Mouse (Mus musculus) CH12.LX (cell line): ENCODE measurements around the gene Setd2. TPM values are rescaled to one million over a fixed set of nuclear protein-coding genes. Genes with fewer than 3 reads are reported as not detected.
A peak's percentile ranks its signal among the peaks of the same experiment; 100 is the strongest.

Experiments used
- DNase-seq: peaks from one replicate; pipeline ENCODE4 v3.0.0-alpha.2; 2013; ENCODE audit errors: extremely low read depth
- H3K27ac ChIP-seq: 2 replicates; pipeline ENCODE4 v1.5.1; 2012; ENCODE audit warnings: low read depth, mild to moderate bottlenecking, control low read depth, moderate library complexity; ENCODE audit not compliant: insufficient read depth
- H3K27me3 ChIP-seq: replicated peaks from 2 replicates; pipeline ENCODE3; 2012; ENCODE audit warnings: inconsistent platforms
- H3K36me3 ChIP-seq, 2 experiments: replicated peaks in 1 of 2; 2 replicates each; pipeline versions ENCODE3 to v1.6.1; 2012; ENCODE audit warnings: inconsistent platforms in 1 of 2, low read length in 1 of 2, mild to moderate bottlenecking in 1 of 2, mixed read lengths in 1 of 2, moderate library complexity in 1 of 2; ENCODE audit not compliant: control insufficient read depth in 1 of 2, insufficient read depth in 1 of 2
- H3K4me1 ChIP-seq, 2 experiments: 2 replicates each; pipeline ENCODE4 v1.6.1; 2012; ENCODE audit warnings: inconsistent platforms in 1 of 2, moderate library complexity in 1 of 2; ENCODE audit not compliant: insufficient read depth in 2 of 2, control insufficient read depth in 1 of 2
- H3K4me2 ChIP-seq: 2 replicates; pipeline ENCODE4 v1.6.1; 2012; ENCODE audit warnings: low read depth, mild to moderate bottlenecking, control low read depth; ENCODE audit not compliant: poor library complexity, insufficient read depth, severe bottlenecking
- H3K4me3 ChIP-seq, 3 experiments: fragments of 150-350 bp in 1 of 3; sonication (generic) in 1 of 3; replicated peaks in 1 of 3; 2 replicates each; pipeline versions ENCODE3 to v1.5.1; 2011 to 2012; ENCODE audit warnings: low read depth in 2 of 3, low read length in 2 of 3, mild to moderate bottlenecking in 2 of 3, moderate library complexity in 2 of 3, control low read depth in 1 of 3, improper control_type of control experiment in 1 of 3, inconsistent platforms in 1 of 3, mixed read lengths in 1 of 3; ENCODE audit not compliant: poor library complexity in 1 of 3
- H3K79me2 ChIP-seq: replicated peaks from 2 replicates; pipeline ENCODE4 v1.6.1; 2012; ENCODE audit warnings: mild to moderate bottlenecking, moderate library complexity; ENCODE audit not compliant: control insufficient read depth, poor library complexity, insufficient read depth, severe bottlenecking; ENCODE audit errors: extremely low read depth
- H3K9ac ChIP-seq: 2 replicates; pipeline ENCODE4 v1.6.1; 2012; ENCODE audit warnings: low read depth, mild to moderate bottlenecking, control low read depth, moderate library complexity; ENCODE audit not compliant: insufficient read depth
- H3K9me3 ChIP-seq: replicated peaks from 2 replicates; pipeline ENCODE3; 2012; ENCODE audit warnings: low read length, inconsistent platforms, mixed read lengths
- BHLHE40 ChIP-seq: IDR thresholded peaks from 2 replicates; pipeline ENCODE4 v1.6.1; 2011; ENCODE audit warnings: mild to moderate bottlenecking, low read depth, low read length, improper control_type of control experiment
- CHD1 ChIP-seq: IDR thresholded peaks from 2 replicates; pipeline ENCODE4 v1.6.1; 2012; ENCODE audit warnings: low read depth, low read length, improper control_type of control experiment, inconsistent platforms
- CHD2 ChIP-seq: IDR thresholded peaks from 2 replicates; pipeline ENCODE4 v1.6.1; 2011; ENCODE audit warnings: low read length, improper control_type of control experiment
- CTCF ChIP-seq, 2 experiments: IDR thresholded peaks in 1 of 2; conservative IDR thresholded peaks in 1 of 2; 2 replicates each; pipeline ENCODE4 v1.5.1; 2011 to 2012; ENCODE audit warnings: low read depth in 2 of 2, low read length in 2 of 2, improper control_type of control experiment in 1 of 2, inconsistent platforms in 1 of 2, mild to moderate bottlenecking in 1 of 2, moderate library complexity in 1 of 2
- E2F4 ChIP-seq: IDR thresholded peaks from 2 replicates; pipeline ENCODE4 v1.6.1; 2011; ENCODE audit warnings: low read depth, low read length, improper control_type of control experiment; ENCODE audit not compliant: insufficient replicate concordance
- ELF1 ChIP-seq: IDR thresholded peaks from 2 replicates; pipeline ENCODE4 v1.6.1; 2014; ENCODE audit warnings: low read depth, mild to moderate bottlenecking, inconsistent platforms, low read length, improper control_type of control experiment
- EP300 ChIP-seq: IDR thresholded peaks from 2 replicates; pipeline ENCODE4 v1.6.1; 2011; ENCODE audit warnings: low read length, improper control_type of control experiment
- GABPA ChIP-seq: IDR thresholded peaks from 2 replicates; pipeline ENCODE4 v1.6.1; 2012; ENCODE audit warnings: low read depth, low read length, improper control_type of control experiment, inconsistent platforms; ENCODE audit not compliant: insufficient replicate concordance
- HCFC1 ChIP-seq: IDR thresholded peaks from 2 replicates; pipeline ENCODE4 v1.6.1; 2012; ENCODE audit warnings: low read depth, mild to moderate bottlenecking, inconsistent platforms, low read length, improper control_type of control experiment
- JUN ChIP-seq: IDR thresholded peaks from 2 replicates; pipeline ENCODE4 v1.6.1; 2011; ENCODE audit warnings: low read depth, mild to moderate bottlenecking, low read length, improper control_type of control experiment, moderate library complexity; ENCODE audit not compliant: insufficient read depth
- KAT2A ChIP-seq: IDR thresholded peaks from 2 replicates; pipeline ENCODE4 v1.6.1; 2012; ENCODE audit warnings: low read length, improper control_type of control experiment, inconsistent platforms; ENCODE audit not compliant: insufficient replicate concordance
- MAFK ChIP-seq: IDR thresholded peaks from 2 replicates; pipeline ENCODE4 v1.6.1; 2011; ENCODE audit warnings: low read length, improper control_type of control experiment; ENCODE audit not compliant: insufficient replicate concordance
- MAX ChIP-seq: IDR thresholded peaks from 2 replicates; pipeline ENCODE4 v1.6.1; 2011; ENCODE audit warnings: low read length, improper control_type of control experiment
- MXI1 ChIP-seq: IDR thresholded peaks from 2 replicates; pipeline ENCODE4 v1.6.1; 2011; ENCODE audit warnings: mild to moderate bottlenecking, low read depth, low read length, improper control_type of control experiment
- MYC ChIP-seq: IDR thresholded peaks from 2 replicates; pipeline ENCODE4 v1.6.1; 2011; ENCODE audit warnings: low read depth, mild to moderate bottlenecking, improper control_type of control experiment, low read length
- NRF1 ChIP-seq: IDR thresholded peaks from 2 replicates; pipeline ENCODE4 v1.6.1; 2014; ENCODE audit warnings: low read depth, mild to moderate bottlenecking, inconsistent platforms, low read length, improper control_type of control experiment, moderate library complexity
- PAX5 ChIP-seq: IDR thresholded peaks from 2 replicates; pipeline ENCODE4 v1.6.1; 2012; ENCODE audit warnings: low read length, inconsistent platforms, mixed read lengths
- POLR2A ChIP-seq: IDR thresholded peaks from 2 replicates; pipeline ENCODE4 v1.6.1; 2011; ENCODE audit warnings: low read depth, mild to moderate bottlenecking, improper control_type of control experiment, low read length
- POLR2AphosphoS2 ChIP-seq: IDR thresholded peaks from 2 replicates; pipeline ENCODE4 v1.6.1; 2011; ENCODE audit warnings: low read depth, low read length, improper control_type of control experiment
- RAD21 ChIP-seq: IDR thresholded peaks from 2 replicates; pipeline ENCODE4 v1.6.1; 2011; ENCODE audit warnings: low read depth, mild to moderate bottlenecking, low read length, improper control_type of control experiment, moderate library complexity
- SMC3 ChIP-seq: IDR thresholded peaks from 2 replicates; pipeline ENCODE4 v1.6.1; 2011; ENCODE audit warnings: low read depth, low read length, improper control_type of control experiment
- TBP ChIP-seq: conservative IDR thresholded peaks from 2 replicates; pipeline ENCODE4 v1.6.1; 2011; ENCODE audit warnings: low read depth, low read length, improper control_type of control experiment
- USF1 ChIP-seq: IDR thresholded peaks from 2 replicates; pipeline ENCODE4 v1.6.1; 2014; ENCODE audit warnings: low read depth, mild to moderate bottlenecking, inconsistent platforms, low read length, improper control_type of control experiment
- USF2 ChIP-seq: conservative IDR thresholded peaks from 2 replicates; pipeline ENCODE4 v1.6.1; 2011; ENCODE audit warnings: low read depth, low read length, improper control_type of control experiment
- ZC3H11A ChIP-seq: IDR thresholded peaks from 2 replicates; pipeline ENCODE4 v1.6.1; 2012; ENCODE audit warnings: low read depth, mild to moderate bottlenecking, inconsistent platforms, low read length, improper control_type of control experiment
- ZKSCAN1 ChIP-seq: IDR thresholded peaks from 2 replicates; pipeline ENCODE4 v1.6.1; 2012; ENCODE audit warnings: low read depth, inconsistent platforms, low read length, improper control_type of control experiment, borderline replicate concordance
- ZMIZ1 ChIP-seq: IDR thresholded peaks from 2 replicates; pipeline ENCODE4 v1.6.1; 2012; ENCODE audit warnings: low read depth, mild to moderate bottlenecking, inconsistent platforms, low read length, improper control_type of control experiment
- ZNF384 ChIP-seq: IDR thresholded peaks from 2 replicates; pipeline ENCODE4 v1.6.1; 2012; ENCODE audit warnings: low read depth, low read length, improper control_type of control experiment, inconsistent platforms
- dilution Hi-C: fragments of 300-500 bp; cut with MboI; formaldehyde crosslinking; loops from 2 replicates; pipeline ENCODE4 v1.14.3; 2020; ENCODE audit warnings: low sequenced_read_pairs; ENCODE audit not compliant: extremely low pct_unique_long_range_greater_than_20kb, extremely low pct_ligation_motif_present
- in situ Hi-C: fragments of 300-500 bp; cut with MboI; formaldehyde crosslinking; loops from 3 replicates; pipeline ENCODE4 v1.14.3; 2019; ENCODE audit warnings: low sequenced_read_pairs, low pct_ligation_motif_present, low pct_unique_long_range_greater_than_20kb, mixed read lengths
- polyA plus RNA-seq: library from polyadenylated mRNA; unstranded; fragments of >175 nt; gene quantifications from 2 replicates; pipeline ENCODE4 v1.2.1, GENCODE M21; 2012; ENCODE audit warnings: low read depth; ENCODE audit not compliant: insufficient read length
- total RNA-seq, 2 experiments: library from RNA; depleted of rRNA; stranded (reverse); fragments of 300-350 nt in 1 of 2; fragments of >200 nt in 1 of 2; gene quantifications; 2 replicates each; pipeline ENCODE4 v1.2.3; 2012 to 2014

Gene Setd2
- total and polyA plus RNA-seq, 3 experiments: 35.8 to 87.1 (median 41.6) TPM

DNA sequence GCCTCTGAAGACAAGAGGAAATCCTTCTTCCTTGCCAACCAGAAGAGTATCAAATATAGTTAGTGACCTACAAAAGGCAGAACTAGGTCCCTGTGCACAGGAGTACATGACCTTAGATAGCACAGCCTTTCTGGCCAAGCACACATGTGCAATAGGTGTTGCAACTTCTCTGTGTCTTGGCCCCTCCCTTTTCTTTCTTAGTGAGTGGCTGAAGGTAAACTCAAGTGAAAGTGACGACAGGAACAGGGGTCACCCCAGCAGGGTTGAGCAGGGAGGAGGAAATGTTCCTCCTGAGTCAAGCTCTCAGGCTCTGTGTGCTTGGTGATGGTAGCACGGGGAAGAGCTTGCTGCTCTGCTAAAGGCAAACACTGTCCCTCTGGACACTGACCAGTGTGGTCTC is 6.7 kb upstream of the Setd2 start:
- no peaks in the 10 kb centered on the region for H3K27me3 ChIP-seq
- peaks cover 3 to 19% of the 10 kb centered on the region in 2 experiments; a peak in 2 of 4 replicates for H3K4me1 ChIP-seq
- no peak overlapping the region for H3K4me3 ChIP-seq
- H3K79me2 ChIP-seq: no peaks in the 10 kb centered on the region
- no peak overlapping the region for H3K27ac ChIP-seq
- H3K9me3 ChIP-seq: no peaks in the 10 kb centered on the region
- no peak for DNase-seq
- peaks cover 0 to 2% of the 10 kb centered on the region in 2 experiments for H3K36me3 ChIP-seq
- in situ Hi-C loops: loop anchor here (10.0 kb wide), 1 partner anchor 51 kb away; the partner anchor contains the start of genes Kif9 and Klhl18
- no peak overlapping the region for H3K9ac ChIP-seq
- dilution Hi-C loops: no loop called here
- TF ChIP-seq MYC: no peak
- TF ChIP-seq TBP: no peak
- no peak for TF ChIP-seq CHD2
- no peak for TF ChIP-seq USF2
- TF ChIP-seq POLR2AphosphoS2: no peak
- no peak for TF ChIP-seq USF1
- TF ChIP-seq NRF1: no peak
- no peak for TF ChIP-seq SMC3
- TF ChIP-seq CTCF (conservative IDR thresholded peaks at IDR 0.05 in 1 of 2, IDR thresholded peaks at IDR 0.05 in 1 of 2; ENCODE audit: low read depth in 2 of 2, low read length in 2 of 2): no peak
- TF ChIP-seq ZC3H11A: no peak
- TF ChIP-seq EP300: no peak
- TF ChIP-seq MXI1: no peak
- TF ChIP-seq MAFK: no peak
- TF ChIP-seq PAX5: no peak
- TF ChIP-seq RAD21: no peak
- no peak for TF ChIP-seq ZMIZ1
- H3K4me2 ChIP-seq: no peak overlapping the region

DNA sequence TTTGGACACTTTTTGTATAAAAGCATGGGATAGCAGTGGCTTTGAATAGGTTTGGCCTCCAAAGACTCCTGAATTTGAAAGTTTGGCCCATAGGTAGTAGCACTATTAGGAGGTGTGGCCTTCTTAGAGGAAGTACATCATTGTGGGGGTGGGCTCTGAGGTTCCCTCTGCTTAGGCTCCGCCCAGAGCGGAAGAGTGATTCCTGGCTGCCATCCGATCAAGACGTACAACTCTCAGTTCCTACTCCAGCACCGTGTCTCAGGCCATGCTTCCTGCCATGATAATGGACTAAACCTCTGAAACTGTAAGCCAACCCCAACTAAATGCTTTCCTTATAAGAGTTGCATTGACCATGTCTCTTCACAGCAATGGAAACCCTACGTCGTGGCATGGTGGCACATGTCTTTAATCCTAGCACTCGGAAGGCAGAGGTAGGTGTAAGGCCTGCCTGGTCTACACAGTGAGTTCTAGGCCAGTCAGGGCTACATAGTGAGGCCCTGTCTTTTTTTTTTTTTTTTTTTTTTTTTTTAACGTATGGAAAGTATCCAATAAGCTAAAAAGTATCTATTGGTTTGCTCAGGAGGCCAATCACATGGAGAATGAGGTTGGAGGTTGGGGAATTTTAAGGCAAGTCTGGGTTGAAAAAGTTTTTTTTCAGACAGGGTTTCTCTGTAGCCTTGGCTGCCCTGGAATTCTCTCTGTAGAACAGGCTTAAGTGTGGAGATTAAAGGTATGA is 3.2 kb upstream of the Setd2 start:
- Histone ChIP-seq H3K9ac (no peak overlapping the region), H3K4me2 (no peak overlapping the region), H3K4me3 (peak overlapping the region in 2 of 3 experiments; percentile 1 to 87), H3K27ac (no peak overlapping the region), H3K27me3 (no peaks in the 10 kb centered on the region), H3K9me3 (no peaks in the 10 kb centered on the region), H3K79me2 (peaks cover 17% of the 10 kb centered on the region), H3K4me1 (peaks cover 3 to 25% of the 10 kb centered on the region in 2 experiments; a peak in 2 of 4 replicates), H3K36me3 (peaks cover 0 to 3% of the 10 kb centered on the region in 2 experiments)
- peak; percentile 85 for DNase-seq
- dilution Hi-C loops (no loop called here), in situ Hi-C loops (loop anchor here (10.0 kb wide), 1 partner anchor 54 kb away; the partner anchor contains the start of genes Kif9 and Klhl18)
- TF ChIP-seq PAX5 (no peak), EP300 (no peak), MYC (no peak), ZKSCAN1 (no peak), MAFK (no peak), CHD1 (no peak), GABPA (no peak), NRF1 (no peak), USF1 (no peak), TBP (0 out of 2 replicates have a peak, but pooled peaks have one; percentile 36), MAX (no peak), ELF1 (no peak), MXI1 (no peak), BHLHE40 (no peak), RAD21 (no peak), CHD2 (no peak), ZNF384 (peak; percentile 55), E2F4 (no peak), ZC3H11A (no peak), POLR2AphosphoS2 (no peak), POLR2A (peak; percentile 53), KAT2A (no peak), HCFC1 (no peak), JUN (no peak)
